Mouse (Mus musculus) adrenal gland, postnatal 14 days (tissue): Measurements from ENCODE around the gene Ehmt2. TPM values are rescaled to one million over a fixed set of nuclear protein-coding genes. Genes with fewer than 3 reads are reported as not detected.

Experiments
- DNase-seq: peaks from one replicate; pipeline ENCODE4 v3.0.0; 2021; ENCODE audit warnings: mixed read lengths
- long read RNA-seq, 2 experiments: library from polyadenylated mRNA; stranded (forward); transcript quantifications; one replicate each; pipeline ENCODE4 v2.0.0; 2021
- total RNA-seq: library from RNA; stranded (reverse); gene quantifications from 2 replicates; pipeline ENCODE4 v1.2.3, GENCODE M21; 2021

Ehmt2 gene
- 112 and 134 TPM in 2 replicates for total RNA-seq
- long read RNA-seq, experiment 1, full-length matches to known transcripts, result 24 of 66 reads
- long read RNA-seq, experiment 1, partial matches to known transcripts, result 28 of 66 reads
- long read RNA-seq, experiment 1, other reads (novel, unspliced or antisense), result 14 of 66 reads
- long read RNA-seq, experiment 2, full-length matches to known transcripts, result 23 of 54 reads
- long read RNA-seq, experiment 2, partial matches to known transcripts, result 23 of 54 reads
- long read RNA-seq, experiment 2, other reads (novel, unspliced or antisense), result 8 of 54 reads

- peak; percentile 91 for DNase-seq
These were observed at the start of gene Ehmt2, which contains the start of gene C2 for GRCm38 (mm10) chr17:34898160-34898586. Gene Ehmt2, plus strand, starts transcription at chr17:34898469. Gene C2, minus strand, starts transcription at chr17:34898265.

- DNase-seq, result peak; percentile 99
These were observed 48.4 kb upstream of the Ehmt2 start, which contains the start of the genes Skiv2l and Nelfe for GRCm38 (mm10) chr17:34849722-34850516. Gene Skiv2l, minus strand, starts transcription at chr17:34850210. Gene Nelfe, plus strand, starts transcription at chr17:34850391.

- DNase-seq, result no peak
These were observed 47.6 kb upstream of the Ehmt2 start for GRCm38 (mm10) chr17:34850517-34851125.

GRCm38 (mm10) chr17:34853511-34853910, 44.8 kb upstream of the Ehmt2 start:
- no peak for DNase-seq

GRCm38 (mm10) chr17:34854761-34855160, 43.5 kb upstream of the Ehmt2 start:
- DNase-seq, result no peak

GRCm38 (mm10) chr17:34855825-34856224, 42.4 kb upstream of the Ehmt2 start:
- peak; percentile 80 for DNase-seq

GRCm38 (mm10) chr17:34858670-34859069, 39.6 kb upstream of the Ehmt2 start:
- DNase-seq, result no peak

- no peak for DNase-seq
These were observed 37.8 kb upstream of the Ehmt2 start for GRCm38 (mm10) chr17:34860514-34860913.

GRCm38 (mm10) chr17:34861704-34862415, 36.4 kb upstream of the Ehmt2 start:
- peak; percentile 47 for DNase-seq

GRCm38 (mm10) chr17:34862416-34863081, 35.7 kb upstream of the Ehmt2 start, which contains the start of gene Cfb:
Gene Cfb, minus strand, starts transcription at chr17:34862518.
- DNase-seq, result no peak

GRCm38 (mm10) chr17:34865981-34866380, 32.3 kb upstream of the Ehmt2 start:
- no peak for DNase-seq

- DNase-seq, result peak; percentile 44
These were observed 23.9 kb upstream of the Ehmt2 start for GRCm38 (mm10) chr17:34874321-34874720.

GRCm38 (mm10) chr17:34879336-34879879, 18.9 kb upstream of the Ehmt2 start, which contains the start of gene Zbtb12:
Gene Zbtb12, plus strand, starts transcription at chr17:34879483.
- no peak for DNase-seq

GRCm38 (mm10) chr17:34881166-34881565, 17.1 kb upstream of the Ehmt2 start:
- DNase-seq, result no peak

- DNase-seq, result peak; percentile 42
These were observed 16.5 kb upstream of the Ehmt2 start, which contains the start of gene Gm20547 for GRCm38 (mm10) chr17:34881683-34882310. Gene Gm20547, minus strand, starts transcription at chr17:34882042.

GRCm38 (mm10) chr17:34883332-34883731, 14.9 kb upstream of the Ehmt2 start:
- DNase-seq, result no peak

- no peak for DNase-seq
These were observed 13.6 kb upstream of the Ehmt2 start for GRCm38 (mm10) chr17:34884704-34885103.

GRCm38 (mm10) chr17:34885615-34886014, 12.7 kb upstream of the Ehmt2 start:
- no peak for DNase-seq

GRCm38 (mm10) chr17:34887942-34888341, 10.3 kb upstream of the Ehmt2 start:
- DNase-seq, result no peak

GRCm38 (mm10) chr17:34890074-34890743, 8.1 kb upstream of the Ehmt2 start:
- DNase-seq, result no peak
